Mouse (Mus musculus) ES-Bruce4 (cell line): ENCODE measurements around the gene Rab11fip4.

Experiments
- CTCF ChIP-seq: IDR thresholded peaks from one replicate; pipeline ENCODE4 v1.8.1; 2011; ENCODE audit warnings: low read depth, low read length
- POLR2A ChIP-seq: IDR thresholded peaks from one replicate; pipeline ENCODE4 v1.8.1; 2011; ENCODE audit warnings: low read length; ENCODE audit not compliant: insufficient read depth

GRCm38 (mm10) chr11:79573836-79574235 lies 17.2 kb upstream of the Rab11fip4 start:
- TF ChIP-seq CTCF = no peak
- no peak for TF ChIP-seq POLR2A
